Mouse (Mus musculus) bone marrow, adult 2 months (tissue): ENCODE measurements around the gene Bcas3.

Experiments used
- CTCF ChIP-seq: fragments of 200-500 bp; IDR thresholded peaks from 2 replicates; pipeline ENCODE4 v1.5.1; 2011; ENCODE audit warnings: low read length, control low read depth; ENCODE audit not compliant: control insufficient read depth, insufficient read depth
- POLR2A ChIP-seq: fragments of 200-500 bp; IDR thresholded peaks from 2 replicates; pipeline ENCODE4 v1.6.1; 2011; ENCODE audit warnings: low read depth, mild to moderate bottlenecking, control low read depth, low read length, borderline replicate concordance; ENCODE audit not compliant: control insufficient read depth

- no peak for TF ChIP-seq CTCF
- TF ChIP-seq POLR2A, result no peak
Observed at GRCm38 (mm10) chr11:85811229-85811628, 458.3 kb downstream of the Bcas3 start.
